Mouse (Mus musculus): ENCODE data around the gene Dnajc6.

DNA sequence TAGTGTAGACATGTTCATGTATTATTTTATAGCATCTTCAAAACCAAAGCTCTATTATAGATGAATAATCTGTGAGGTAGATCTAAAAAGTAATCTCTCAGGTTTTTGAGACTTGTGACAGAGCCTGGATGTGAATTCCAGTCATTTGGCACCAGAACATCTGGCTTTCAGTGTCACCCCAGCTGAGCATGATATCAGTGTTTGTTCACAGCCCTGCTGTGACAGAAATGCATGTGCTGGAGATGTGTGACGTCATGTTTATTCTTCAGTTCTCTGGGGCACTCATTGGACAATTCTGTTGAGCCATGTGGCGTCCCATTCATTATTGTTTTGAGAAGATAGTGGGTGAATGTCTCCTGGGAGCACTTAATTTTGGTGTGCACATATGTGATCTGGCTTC lies 139.1 kb downstream of the Dnajc6 start:
- TF ChIP-seq CTCF (IDR thresholded peaks at IDR 0.05; ENCODE audit: control insufficient read depth, insufficient read depth, low read length), result no peak
- TF ChIP-seq POLR2A (IDR thresholded peaks at IDR 0.05; ENCODE audit: borderline replicate concordance, control insufficient read depth, low read depth, low read length), result no peak
